Mouse (Mus musculus): ENCODE data around the gene Slc4a1. TPM values are rescaled to one million over a fixed set of nuclear protein-coding genes. Genes with fewer than 3 reads are reported as not detected.

Gene Slc4a1
- polyA plus RNA-seq, 1 experiment from 2014 or later = 1,144 TPM

- no peak for ATAC-seq (ENCODE audit: low read depth)
These were observed 36.0 kb upstream of the Slc4a1 start for GRCm38 (mm10) chr11:102401898-102402500.

GRCm38 (mm10) chr11:102400513-102401084, 34.6 kb upstream of the Slc4a1 start:
- H3K9ac ChIP-seq (ENCODE audit: low read depth, low read length) = no peak overlapping the region; the same call in 1 of the 2 replicates
- H3K4me1 ChIP-seq (ENCODE audit: control insufficient read depth, low read depth, low read length) = peaks cover 38% of the 10 kb centered on the region
- peaks cover 38% of the 10 kb centered on the region for H3K36me3 ChIP-seq (ENCODE audit: control insufficient read depth, insufficient read depth)
- H3K9me3 ChIP-seq (replicated peaks; ENCODE audit: control insufficient read depth, low read length) = no peaks in the 10 kb centered on the region
- no peak for ATAC-seq (ENCODE audit: low read depth)
- 25% methylated on average over 12 of the region's 12 CpGs for WGBS (ENCODE audit: insufficient replicate concordance)
- peak overlapping the region; percentile 15; the same call in 1 of the 2 replicates for H3K4me3 ChIP-seq (ENCODE audit: low read depth, low read length)
- peak overlapping the region; percentile 13; the same call in 1 of the 2 replicates for H3K4me2 ChIP-seq (ENCODE audit: low read depth, low read length)
- H3K27ac ChIP-seq (ENCODE audit: low read length) = no peak overlapping the region
- H3K27me3 ChIP-seq (ENCODE audit: control insufficient read depth, insufficient read depth, low read depth, low read length) = peaks cover 67% of the 10 kb centered on the region

More at GRCm38 (mm10) chr11:102401898-102402500, 36.0 kb upstream of the Slc4a1 start:
- 70% methylated on average over 12 of the region's 12 CpGs for WGBS (ENCODE audit: insufficient replicate concordance)
- H3K4me3 ChIP-seq (ENCODE audit: low read depth, low read length) = no peak overlapping the region
- no peak overlapping the region for H3K27ac ChIP-seq (ENCODE audit: low read length)
- no peaks in the 10 kb centered on the region for H3K9me3 ChIP-seq (replicated peaks; ENCODE audit: control insufficient read depth, low read length)
- H3K9ac ChIP-seq (ENCODE audit: low read depth, low read length) = no peak overlapping the region; the same call in 1 of the 2 replicates
- H3K4me1 ChIP-seq (ENCODE audit: control insufficient read depth, low read depth, low read length) = peaks cover 45% of the 10 kb centered on the region
- H3K4me2 ChIP-seq (ENCODE audit: low read depth, low read length) = no peak overlapping the region
- peaks cover 42% of the 10 kb centered on the region for H3K36me3 ChIP-seq (ENCODE audit: control insufficient read depth, insufficient read depth)
- peaks cover 53% of the 10 kb centered on the region for H3K27me3 ChIP-seq (ENCODE audit: control insufficient read depth, insufficient read depth, low read depth, low read length)

GRCm38 (mm10) chr11:102399610-102400072, 33.6 kb upstream of the Slc4a1 start:
- Histone ChIP-seq H3K27ac (ENCODE audit: low read length) (no peak overlapping the region), H3K4me1 (ENCODE audit: control insufficient read depth, low read depth, low read length) (peaks cover 31% of the 10 kb centered on the region), H3K9me3 (replicated peaks; ENCODE audit: control insufficient read depth, low read length) (no peaks in the 10 kb centered on the region), H3K4me3 (ENCODE audit: low read depth, low read length) (peak overlapping the region; percentile 44), H3K36me3 (ENCODE audit: control insufficient read depth, insufficient read depth) (peaks cover 29% of the 10 kb centered on the region), H3K9ac (ENCODE audit: low read depth, low read length) (peak overlapping the region; percentile 41), H3K4me2 (ENCODE audit: low read depth, low read length) (peak overlapping the region; percentile 53), H3K27me3 (ENCODE audit: control insufficient read depth, insufficient read depth, low read depth, low read length) (peaks cover 77% of the 10 kb centered on the region)
- WGBS (ENCODE audit: insufficient replicate concordance) = 3% methylated on average over 34 of the region's 34 CpGs
- ATAC-seq (ENCODE audit: low read depth) = no peak

- no peak for ATAC-seq (ENCODE audit: low read depth)
- Histone ChIP-seq H3K9ac (ENCODE audit: low read depth, low read length) (peak overlapping the region; percentile 41; the same call in 1 of the 2 replicates), H3K4me3 (ENCODE audit: low read depth, low read length) (peak overlapping the region; percentile 44), H3K9me3 (replicated peaks; ENCODE audit: control insufficient read depth, low read length) (no peaks in the 10 kb centered on the region), H3K36me3 (ENCODE audit: control insufficient read depth, insufficient read depth) (peaks cover 23% of the 10 kb centered on the region), H3K27me3 (ENCODE audit: control insufficient read depth, insufficient read depth, low read depth, low read length) (peaks cover 82% of the 10 kb centered on the region), H3K27ac (ENCODE audit: low read length) (no peak overlapping the region), H3K4me2 (ENCODE audit: low read depth, low read length) (peak overlapping the region; percentile 53), H3K4me1 (ENCODE audit: control insufficient read depth, low read depth, low read length) (peaks cover 27% of the 10 kb centered on the region)
- WGBS (ENCODE audit: insufficient replicate concordance) = 24% methylated on average over 15 of the region's 15 CpGs
These were observed 33.1 kb upstream of the Slc4a1 start for GRCm38 (mm10) chr11:102399107-102399506.

GRCm38 (mm10) chr11:102398007-102398825, 32.2 kb upstream of the Slc4a1 start:
- Histone ChIP-seq H3K27me3 (ENCODE audit: control insufficient read depth, insufficient read depth, low read depth, low read length) (peaks cover 91% of the 10 kb centered on the region), H3K4me2 (ENCODE audit: low read depth, low read length) (no peak overlapping the region), H3K9ac (ENCODE audit: low read depth, low read length) (no peak overlapping the region), H3K4me3 (ENCODE audit: low read depth, low read length) (no peak overlapping the region), H3K4me1 (ENCODE audit: control insufficient read depth, low read depth, low read length) (peaks cover 34% of the 10 kb centered on the region), H3K27ac (ENCODE audit: low read length) (no peak overlapping the region), H3K36me3 (ENCODE audit: control insufficient read depth, insufficient read depth) (peaks cover 14% of the 10 kb centered on the region), H3K9me3 (replicated peaks; ENCODE audit: control insufficient read depth, low read length) (no peaks in the 10 kb centered on the region)
- 72% methylated on average over 20 of the region's 20 CpGs for WGBS (ENCODE audit: insufficient replicate concordance)
- ATAC-seq (ENCODE audit: low read depth) = no peak

GRCm38 (mm10) chr11:102396671-102397141, 30.7 kb upstream of the Slc4a1 start:
- Histone ChIP-seq H3K27ac (ENCODE audit: low read length) (no peak overlapping the region), H3K4me1 (ENCODE audit: control insufficient read depth, low read depth, low read length) (peaks cover 39% of the 10 kb centered on the region), H3K27me3 (ENCODE audit: control insufficient read depth, insufficient read depth, low read depth, low read length) (peaks cover 98% of the 10 kb centered on the region), H3K9ac (ENCODE audit: low read depth, low read length) (no peak overlapping the region), H3K9me3 (replicated peaks; ENCODE audit: control insufficient read depth, low read length) (no peaks in the 10 kb centered on the region), H3K4me2 (ENCODE audit: low read depth, low read length) (no peak overlapping the region), H3K36me3 (ENCODE audit: control insufficient read depth, insufficient read depth) (no peaks in the 10 kb centered on the region; the same call in 1 of the 2 replicates), H3K4me3 (ENCODE audit: low read depth, low read length) (no peak overlapping the region)
- ATAC-seq (ENCODE audit: low read depth) = no peak
- 74% methylated on average over 7 of the region's 7 CpGs for WGBS (ENCODE audit: insufficient replicate concordance)

GRCm38 (mm10) chr11:102396263-102396662, 30.3 kb upstream of the Slc4a1 start:
- H3K4me1 ChIP-seq (ENCODE audit: control insufficient read depth, low read depth, low read length) = peaks cover 39% of the 10 kb centered on the region

GRCm38 (mm10) chr11:102395250-102395649, 29.2 kb upstream of the Slc4a1 start:
- Histone ChIP-seq H3K36me3 (ENCODE audit: control insufficient read depth, insufficient read depth) (no peaks in the 10 kb centered on the region), H3K4me2 (ENCODE audit: low read depth, low read length) (no peak overlapping the region), H3K9ac (ENCODE audit: low read depth, low read length) (peak overlapping the region; percentile 7; the same call in 1 of the 2 replicates), H3K9me3 (replicated peaks; ENCODE audit: control insufficient read depth, low read length) (no peaks in the 10 kb centered on the region), H3K27ac (ENCODE audit: low read length) (no peak overlapping the region), H3K4me1 (ENCODE audit: control insufficient read depth, low read depth, low read length) (peaks cover 30% of the 10 kb centered on the region), H3K27me3 (ENCODE audit: control insufficient read depth, insufficient read depth, low read depth, low read length) (peaks cover 88% of the 10 kb centered on the region), H3K4me3 (ENCODE audit: low read depth, low read length) (no peak overlapping the region)
- WGBS (ENCODE audit: insufficient replicate concordance) = 17% methylated on average over 5 of the region's 5 CpGs
- ATAC-seq (ENCODE audit: low read depth) = no peak

More at GRCm38 (mm10) chr11:102396263-102396662, 30.3 kb upstream of the Slc4a1 start:
- Histone ChIP-seq H3K4me3 (ENCODE audit: low read depth, low read length) (no peak overlapping the region), H3K27ac (ENCODE audit: low read length) (no peak overlapping the region), H3K4me2 (ENCODE audit: low read depth, low read length) (no peak overlapping the region), H3K9me3 (replicated peaks; ENCODE audit: control insufficient read depth, low read length) (no peaks in the 10 kb centered on the region), H3K27me3 (ENCODE audit: control insufficient read depth, insufficient read depth, low read depth, low read length) (peaks cover 94% of the 10 kb centered on the region), H3K36me3 (ENCODE audit: control insufficient read depth, insufficient read depth) (no peaks in the 10 kb centered on the region), H3K9ac (ENCODE audit: low read depth, low read length) (no peak overlapping the region)
- no peak for ATAC-seq (ENCODE audit: low read depth)
- 48% methylated on average over 6 of the region's 6 CpGs for WGBS (ENCODE audit: insufficient replicate concordance)
